Mouse (Mus musculus): ENCODE results near the gene Alkbh3. TPM values are rescaled to one million over a fixed set of nuclear protein-coding genes. Genes with fewer than 3 reads are reported as not detected.

The Alkbh3 gene
- polyA plus RNA-seq, 1 experiment = 22.5 TPM

DNA sequence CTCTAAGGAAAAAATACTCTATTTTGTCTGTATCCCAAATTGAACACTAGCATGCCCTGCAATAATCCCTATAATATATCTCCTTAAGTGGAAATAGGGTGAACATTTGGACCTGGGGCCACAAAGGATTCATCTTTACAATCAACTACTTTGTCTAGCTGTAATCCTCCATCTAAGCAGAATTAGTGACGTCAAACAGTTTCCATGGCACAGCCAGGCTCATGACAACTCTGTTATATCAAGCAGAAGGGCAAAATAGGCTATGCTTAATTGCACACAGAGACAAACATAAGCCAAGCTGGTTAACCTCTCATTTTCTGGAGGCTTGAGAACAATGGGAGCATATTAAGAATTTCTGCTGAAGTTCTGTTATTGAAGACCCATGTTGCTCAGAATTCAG is 37.7 kb upstream of the Alkbh3 start:
- WGBS = 80% methylated on average over 1 of the region's 1 CpGs
- TF ChIP-seq POLR2A (IDR thresholded peaks at IDR 0.05; ENCODE audit: borderline replicate concordance, control insufficient read depth, low read depth, low read length) (no peak), CTCF (IDR thresholded peaks at IDR 0.05; ENCODE audit: control insufficient read depth, insufficient read depth, low read length) (no peak)
- Histone ChIP-seq H3K4me1 (ENCODE audit: control insufficient read depth, insufficient read depth, low read length) (no peaks in the 10 kb centered on the region; the same call in 1 of the 2 replicates), H3K4me3 (replicated peaks; ENCODE audit: control insufficient read depth, low read depth, low read length) (no peak overlapping the region), H3K27ac (ENCODE audit: control insufficient read depth, insufficient read depth, low read depth, low read length, poor library complexity) (no peak overlapping the region)

DNA sequence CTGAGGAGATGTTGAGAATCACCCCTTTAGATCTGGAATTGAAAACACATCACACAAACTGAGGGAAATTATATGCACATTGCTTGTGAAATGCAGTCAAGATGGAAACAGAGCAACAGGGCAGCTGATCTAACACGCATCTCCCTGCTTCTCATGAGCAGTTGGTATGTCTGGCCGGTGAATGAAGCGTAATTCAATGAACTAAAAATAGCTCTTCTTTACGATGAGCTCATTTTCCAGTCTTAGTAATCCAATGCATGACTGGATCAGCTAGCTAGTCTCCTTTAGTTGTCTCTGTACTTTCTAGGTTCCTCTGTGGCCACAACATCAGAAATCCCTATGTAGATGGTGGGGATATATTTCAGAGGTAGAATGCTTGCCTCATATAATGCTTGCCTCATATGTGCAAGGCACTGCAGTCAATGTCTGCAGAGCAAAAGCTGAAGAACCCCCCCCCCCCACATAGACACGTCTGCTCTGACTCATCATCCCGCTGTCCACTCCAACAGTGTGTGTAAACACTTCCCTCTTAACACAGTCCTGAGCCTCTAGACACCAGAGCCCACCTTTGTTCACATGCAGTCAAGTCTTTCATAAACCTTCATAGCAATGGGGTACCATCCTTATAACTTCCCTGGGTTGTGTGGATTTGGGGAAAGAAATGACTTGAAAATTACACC is 34.9 kb upstream of the Alkbh3 start:
- Histone ChIP-seq H3K4me3 (replicated peaks; ENCODE audit: control insufficient read depth, low read depth, low read length) (no peak overlapping the region), H3K4me1 (ENCODE audit: control insufficient read depth, insufficient read depth, low read length) (no peaks in the 10 kb centered on the region; the same call in 1 of the 2 replicates), H3K27ac (ENCODE audit: control insufficient read depth, insufficient read depth, low read depth, low read length, poor library complexity) (no peak overlapping the region)
- TF ChIP-seq CTCF (IDR thresholded peaks at IDR 0.05; ENCODE audit: control insufficient read depth, insufficient read depth, low read length) = no peak
- TF ChIP-seq POLR2A (IDR thresholded peaks at IDR 0.05; ENCODE audit: borderline replicate concordance, control insufficient read depth, low read depth, low read length) = no peak
- 79% methylated on average over 6 of the region's 6 CpGs for WGBS

- H3K27ac ChIP-seq (ENCODE audit: control insufficient read depth, insufficient read depth, low read depth, low read length, poor library complexity) = no peak overlapping the region
- TF ChIP-seq CTCF (IDR thresholded peaks at IDR 0.05; ENCODE audit: control insufficient read depth, insufficient read depth, low read length) (no peak), POLR2A (IDR thresholded peaks at IDR 0.05; ENCODE audit: borderline replicate concordance, control insufficient read depth, low read depth, low read length) (no peak)
- WGBS = 72% methylated on average over 2 of the region's 2 CpGs
- H3K4me3 ChIP-seq (replicated peaks; ENCODE audit: control insufficient read depth, low read depth, low read length) = no peak overlapping the region
- no peaks in the 10 kb centered on the region; the same call in 1 of the 2 replicates for H3K4me1 ChIP-seq (ENCODE audit: control insufficient read depth, insufficient read depth, low read length)
These were observed 33.6 kb upstream of the Alkbh3 start for GRCm38 (mm10) chr2:94044174-94044573.

- no peaks in the 10 kb centered on the region; the same call in 1 of the 2 replicates for H3K4me1 ChIP-seq (ENCODE audit: control insufficient read depth, insufficient read depth, low read length)
- TF ChIP-seq POLR2A (IDR thresholded peaks at IDR 0.05; ENCODE audit: borderline replicate concordance, control insufficient read depth, low read depth, low read length) = no peak
- no peak for TF ChIP-seq CTCF (IDR thresholded peaks at IDR 0.05; ENCODE audit: control insufficient read depth, insufficient read depth, low read length)
- H3K4me3 ChIP-seq (replicated peaks; ENCODE audit: control insufficient read depth, low read depth, low read length) = no peak overlapping the region
- 82% methylated on average over 5 of the region's 5 CpGs for WGBS
- no peak overlapping the region for H3K27ac ChIP-seq (ENCODE audit: control insufficient read depth, insufficient read depth, low read depth, low read length, poor library complexity)
These were observed 33.1 kb upstream of the Alkbh3 start for GRCm38 (mm10) chr2:94043662-94044061.

DNA sequence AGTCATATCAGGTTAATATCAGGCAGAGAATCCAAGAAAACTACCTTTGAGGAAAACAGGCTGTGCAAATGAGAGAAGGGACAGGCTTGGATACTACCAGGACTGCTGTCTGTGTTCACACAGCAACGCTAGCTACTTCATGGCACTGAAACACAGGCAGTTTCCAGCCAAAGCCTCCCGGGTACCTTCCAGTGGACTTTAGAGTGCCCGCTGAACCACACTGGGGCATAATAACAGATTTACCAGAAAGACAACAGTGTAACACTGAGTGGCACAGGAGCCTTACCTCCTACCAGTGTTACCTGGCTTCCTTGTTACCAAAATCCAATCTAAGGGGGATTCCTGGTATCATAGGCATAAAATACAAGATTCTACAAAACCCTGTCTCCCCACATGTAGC is 31.9 kb upstream of the Alkbh3 start:
- H3K4me1 ChIP-seq (ENCODE audit: control insufficient read depth, insufficient read depth, low read length) = no peaks in the 10 kb centered on the region; the same call in 1 of the 2 replicates
- 81% methylated on average over 3 of the region's 3 CpGs for WGBS
- no peak for TF ChIP-seq CTCF (IDR thresholded peaks at IDR 0.05; ENCODE audit: control insufficient read depth, insufficient read depth, low read length)
- no peak for TF ChIP-seq POLR2A (IDR thresholded peaks at IDR 0.05; ENCODE audit: borderline replicate concordance, control insufficient read depth, low read depth, low read length)
- no peak overlapping the region for H3K27ac ChIP-seq (ENCODE audit: control insufficient read depth, insufficient read depth, low read depth, low read length, poor library complexity)
- no peak overlapping the region for H3K4me3 ChIP-seq (replicated peaks; ENCODE audit: control insufficient read depth, low read depth, low read length)

- H3K4me1 ChIP-seq (ENCODE audit: control insufficient read depth, insufficient read depth, low read length) = no peaks in the 10 kb centered on the region; the same call in 1 of the 2 replicates
- H3K27ac ChIP-seq (ENCODE audit: control insufficient read depth, insufficient read depth, low read depth, low read length, poor library complexity) = no peak overlapping the region
- TF ChIP-seq CTCF (IDR thresholded peaks at IDR 0.05; ENCODE audit: control insufficient read depth, insufficient read depth, low read length) (no peak), POLR2A (IDR thresholded peaks at IDR 0.05; ENCODE audit: borderline replicate concordance, control insufficient read depth, low read depth, low read length) (no peak)
- WGBS = 76% methylated on average over 5 of the region's 5 CpGs
- H3K4me3 ChIP-seq (replicated peaks; ENCODE audit: control insufficient read depth, low read depth, low read length) = no peak overlapping the region
These were observed 30.0 kb upstream of the Alkbh3 start for GRCm38 (mm10) chr2:94040391-94041125.

GRCm38 (mm10) chr2:94035428-94036331 is 25.1 kb upstream of the Alkbh3 start:
- Histone ChIP-seq H3K27ac (ENCODE audit: control insufficient read depth, insufficient read depth, low read depth, low read length, poor library complexity) (no peak overlapping the region), H3K4me3 (replicated peaks; ENCODE audit: control insufficient read depth, low read depth, low read length) (no peak overlapping the region), H3K4me1 (ENCODE audit: control insufficient read depth, insufficient read depth, low read length) (no peaks in the 10 kb centered on the region)
- no peak for TF ChIP-seq POLR2A (IDR thresholded peaks at IDR 0.05; ENCODE audit: borderline replicate concordance, control insufficient read depth, low read depth, low read length)
- TF ChIP-seq CTCF (IDR thresholded peaks at IDR 0.05; ENCODE audit: control insufficient read depth, insufficient read depth, low read length) = peak; percentile 53
- WGBS = 71% methylated on average over 9 of the region's 9 CpGs

DNA sequence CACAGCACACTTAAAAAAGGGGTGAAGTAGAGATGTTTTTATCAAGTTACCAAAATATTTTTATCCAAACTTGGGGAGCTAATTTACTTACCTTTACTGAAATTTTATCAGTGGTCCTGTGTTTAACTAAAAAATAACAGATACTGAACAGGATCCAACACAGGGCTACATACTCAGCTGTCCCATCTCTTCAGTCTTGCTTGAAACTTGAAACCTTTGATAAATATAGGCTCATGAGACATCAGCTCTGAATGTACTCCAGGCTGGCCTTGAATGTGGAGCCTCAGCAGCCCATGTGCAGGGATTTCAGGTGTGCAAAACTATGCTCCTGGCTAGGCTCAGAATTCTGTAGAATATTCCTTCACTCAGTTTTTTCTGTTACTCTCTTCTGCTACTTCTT is 20.0 kb upstream of the Alkbh3 start:
- no peak for TF ChIP-seq CTCF (IDR thresholded peaks at IDR 0.05; ENCODE audit: control insufficient read depth, insufficient read depth, low read length)
- TF ChIP-seq POLR2A (IDR thresholded peaks at IDR 0.05; ENCODE audit: borderline replicate concordance, control insufficient read depth, low read depth, low read length) = no peak
- Histone ChIP-seq H3K27ac (ENCODE audit: control insufficient read depth, insufficient read depth, low read depth, low read length, poor library complexity) (no peak overlapping the region), H3K4me3 (replicated peaks; ENCODE audit: control insufficient read depth, low read depth, low read length) (no peak overlapping the region), H3K4me1 (ENCODE audit: control insufficient read depth, insufficient read depth, low read length) (no peaks in the 10 kb centered on the region)

Measured in bone marrow, adult 2 months (tissue).